Mouse (Mus musculus): Measurements from ENCODE around the gene Ksr2. TPM values are rescaled to one million over a fixed set of nuclear protein-coding genes. Genes with fewer than 3 reads are reported as not detected.
"Not testable (repeated sequence)": the region's sequence is repeated elsewhere in the genome, so short reads cannot be mapped to it uniquely, and the experiment has no call there.

Gene Ksr2
- total RNA-seq (2021), result under 1 TPM; 0.05 to 0.08 TPM
- long read RNA-seq, experiment 1, result 0 reads
- long read RNA-seq, experiment 2, result 0 reads

DNA sequence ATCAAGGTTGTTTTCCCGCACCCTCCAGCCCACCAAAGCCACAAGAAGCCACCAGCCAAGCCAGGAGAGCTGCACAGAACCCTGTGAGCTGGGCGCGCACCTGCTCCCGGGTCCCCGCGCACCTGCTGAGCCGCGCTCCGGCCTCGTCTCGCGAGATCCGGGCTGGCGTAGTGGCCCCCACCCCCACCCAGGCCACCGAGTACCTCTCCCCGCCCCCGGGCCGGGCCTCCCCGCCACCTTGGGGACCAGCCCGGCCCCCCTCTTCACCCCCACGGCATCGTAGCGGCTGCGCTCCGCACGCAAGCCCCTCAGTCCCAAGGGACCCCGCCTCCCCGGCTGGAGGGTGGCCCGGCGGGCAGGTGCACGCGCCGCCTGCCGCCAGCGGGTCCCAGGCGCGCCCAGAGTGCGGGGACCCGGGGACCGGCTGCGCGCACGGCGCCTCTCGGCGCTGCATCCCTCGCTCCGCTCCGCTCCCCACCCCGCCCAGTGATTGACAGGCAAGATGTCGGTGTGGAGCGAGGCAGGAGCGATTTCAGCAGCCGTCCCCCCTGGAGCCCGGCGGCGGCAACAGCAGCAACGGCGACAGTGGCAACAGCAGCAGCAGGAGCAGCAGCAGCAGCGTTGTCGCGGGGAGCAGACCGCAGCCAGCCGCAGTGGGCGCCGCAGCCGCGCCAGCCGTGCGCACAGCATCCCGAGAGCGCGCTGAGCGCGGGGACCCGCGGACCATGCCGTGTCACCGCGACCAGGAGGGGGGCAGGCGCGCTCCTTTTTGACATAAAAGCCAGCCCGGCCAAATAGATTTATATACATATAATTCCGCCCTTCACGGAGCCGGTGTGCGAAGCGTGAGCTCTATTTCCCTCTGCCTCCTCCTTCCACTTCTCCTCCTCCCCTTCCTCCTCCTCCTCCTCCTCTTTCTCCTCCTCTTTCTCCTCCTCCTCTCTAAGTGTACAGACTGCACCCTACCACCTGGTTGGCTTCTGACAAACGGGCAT lies at the start of gene Ksr2:
TSS of gene Ksr2 (plus strand) at position 494 of the 995 bp plus-strand sequence.
- DNase-seq, result peak; percentile 10

DNA sequence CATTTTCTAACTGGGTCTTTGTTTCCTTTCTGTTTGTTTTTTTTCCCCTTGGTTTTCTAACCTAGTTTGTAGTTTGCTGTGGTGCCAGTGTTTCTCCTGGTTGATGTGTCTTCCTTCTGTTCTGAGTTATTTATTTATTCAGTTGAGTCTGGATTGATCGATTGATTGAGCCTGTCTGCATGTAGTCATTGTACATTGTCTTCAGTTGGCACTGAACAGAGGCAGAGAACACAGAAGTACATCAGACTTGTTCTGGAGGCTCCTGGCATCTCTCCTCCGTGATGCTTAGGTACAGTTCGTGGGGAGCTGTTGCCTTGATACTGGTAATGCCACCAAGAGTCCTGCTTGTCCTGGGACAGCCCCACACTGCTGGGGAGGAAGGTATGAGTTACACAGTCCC lies 49.0 kb upstream of the Ksr2 start:
- no peak for DNase-seq

- no peak for DNase-seq
Measured at GRCm38 (mm10) chr5:117365904-117366561, 47.8 kb upstream of the Ksr2 start.

DNA sequence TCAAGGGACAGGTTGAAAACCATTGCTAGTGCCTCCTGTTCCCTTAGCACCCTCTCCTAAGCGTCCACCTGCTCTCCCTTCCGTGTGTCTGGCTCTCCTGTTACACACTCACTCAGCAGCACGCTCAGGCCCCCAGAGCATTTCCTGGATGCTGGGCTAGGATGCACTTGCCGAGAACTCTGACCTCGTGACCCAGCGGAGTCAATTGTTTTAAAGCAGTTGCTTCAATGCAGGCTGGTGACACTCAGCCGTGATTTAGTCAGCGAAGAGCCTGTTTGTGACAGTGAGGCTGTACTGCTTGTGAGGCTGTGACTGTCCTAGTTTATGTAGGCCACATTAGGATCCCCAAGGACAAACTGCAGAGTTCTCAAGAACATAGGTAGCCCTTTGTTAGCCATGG lies 46.6 kb upstream of the Ksr2 start:
- no peak for DNase-seq

GRCm38 (mm10) chr5:117370592-117370991 lies 43.2 kb upstream of the Ksr2 start:
- no peak for DNase-seq

DNA sequence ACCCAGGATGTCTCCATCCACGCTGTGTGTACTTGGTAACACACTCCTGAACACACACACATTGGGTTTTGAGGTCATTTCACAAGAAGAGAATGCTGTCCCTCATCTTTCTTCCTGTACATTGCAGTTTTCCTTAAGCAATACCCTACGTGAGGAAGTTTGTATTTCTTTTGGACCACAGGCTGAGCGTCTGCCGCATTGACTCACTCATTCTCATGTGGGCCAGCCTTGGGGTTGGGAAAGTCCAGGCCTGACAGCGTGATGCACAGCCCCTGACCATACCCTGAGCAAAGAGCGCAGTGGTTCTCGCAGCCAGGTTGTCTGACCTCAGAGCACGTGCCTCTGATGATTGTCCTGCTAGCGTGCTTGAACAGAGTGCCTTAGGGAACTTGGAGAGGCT lies 40.4 kb upstream of the Ksr2 start:
- no peak for DNase-seq

DNA sequence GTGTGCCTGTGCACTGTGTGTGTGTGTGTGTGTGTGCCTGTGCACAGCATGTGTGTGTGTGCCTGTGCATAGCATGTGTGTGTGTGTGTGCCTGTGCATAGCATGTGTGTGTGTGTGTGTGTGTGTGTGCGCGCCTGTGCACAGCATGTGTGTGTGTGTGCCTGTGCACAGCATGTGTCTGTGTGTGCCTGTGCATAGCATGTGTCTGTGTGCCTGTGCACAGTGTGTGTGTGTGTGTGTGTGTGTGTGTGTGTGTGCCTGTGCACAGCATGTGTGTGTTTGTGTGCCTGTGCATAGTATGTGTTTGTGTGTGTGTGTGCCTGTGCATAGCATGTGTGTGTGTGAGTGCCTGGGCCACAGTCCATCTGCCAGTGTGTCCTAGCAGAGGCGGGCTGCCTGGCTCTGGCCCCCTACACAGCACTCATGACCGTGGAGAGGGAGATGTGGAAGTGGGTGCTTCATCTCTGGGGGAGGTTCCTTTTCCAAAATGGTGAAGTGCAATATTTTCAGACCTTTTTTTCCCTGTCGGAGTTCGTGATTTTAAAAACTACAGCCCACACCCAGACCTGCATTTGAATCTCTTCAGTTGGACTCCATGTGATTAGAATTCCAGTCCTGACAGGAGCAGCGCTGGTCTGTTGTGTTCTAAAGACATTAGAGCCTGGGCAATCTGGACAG lies 39.3 kb upstream of the Ksr2 start:
- DNase-seq, result no peak

- no peak for DNase-seq
Measured at GRCm38 (mm10) chr5:117376331-117376761, 37.5 kb upstream of the Ksr2 start.

GRCm38 (mm10) chr5:117377731-117378130 lies 36.1 kb upstream of the Ksr2 start:
- DNase-seq, result not testable (repeated sequence)

- no peak for DNase-seq
Measured at GRCm38 (mm10) chr5:117380199-117380598, 33.6 kb upstream of the Ksr2 start.

GRCm38 (mm10) chr5:117381785-117382184 lies 32.0 kb upstream of the Ksr2 start:
- DNase-seq, result no peak

DNA sequence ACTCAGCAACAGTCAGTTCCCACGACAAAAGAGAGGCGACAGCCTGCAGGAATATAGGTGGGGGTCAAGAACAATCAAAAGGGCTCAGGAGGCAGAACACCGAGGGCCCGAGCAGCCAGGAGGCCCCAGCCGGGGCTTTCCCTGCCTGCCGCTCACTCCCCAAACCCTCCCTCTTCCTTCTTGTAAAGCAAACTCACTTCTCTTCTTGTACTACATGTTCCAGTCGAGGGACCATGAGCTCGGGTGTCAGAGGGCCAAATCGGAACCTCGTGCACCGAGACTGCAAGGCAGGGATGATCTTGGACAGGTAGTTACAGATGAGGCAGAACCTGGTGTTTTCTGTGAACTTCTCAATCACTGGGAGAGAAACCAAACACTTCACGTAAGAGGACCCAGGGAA lies 30.6 kb upstream of the Ksr2 start:
- no peak for DNase-seq

GRCm38 (mm10) chr5:117388296-117388751 lies 25.5 kb upstream of the Ksr2 start:
- peak; percentile 14 for DNase-seq

GRCm38 (mm10) chr5:117388877-117389276 lies 24.9 kb upstream of the Ksr2 start, which contains the start of gene Rfc5:
Gene Rfc5 (minus strand): TSS chr5:117389047.
- peak; percentile 93 for DNase-seq

GRCm38 (mm10) chr5:117390895-117391294 lies 22.9 kb upstream of the Ksr2 start:
- no peak for DNase-seq

DNA sequence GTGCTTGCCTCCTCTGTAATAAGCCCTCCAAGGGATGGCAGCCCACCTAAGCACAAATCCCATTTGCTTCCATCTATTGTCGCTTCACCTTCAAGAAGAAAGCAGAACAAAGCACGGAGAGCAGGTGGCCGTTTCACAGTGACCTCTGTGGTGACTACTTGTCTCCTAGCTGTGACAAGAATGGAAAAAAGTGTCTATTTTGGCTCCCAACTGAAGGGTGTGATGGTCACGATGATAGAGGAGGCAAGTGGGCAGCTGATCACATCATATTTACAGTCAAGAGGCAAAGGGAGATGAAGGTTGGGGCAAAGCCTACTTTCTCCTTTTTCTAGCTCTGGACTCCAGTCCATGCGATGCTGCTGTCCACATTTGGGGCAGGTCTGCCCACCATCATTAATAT lies 18.0 kb upstream of the Ksr2 start:
- no peak for DNase-seq

GRCm38 (mm10) chr5:117396596-117397014 lies 17.2 kb upstream of the Ksr2 start:
- no peak for DNase-seq

GRCm38 (mm10) chr5:117397371-117397770 lies 16.4 kb upstream of the Ksr2 start:
- no peak for DNase-seq

DNA sequence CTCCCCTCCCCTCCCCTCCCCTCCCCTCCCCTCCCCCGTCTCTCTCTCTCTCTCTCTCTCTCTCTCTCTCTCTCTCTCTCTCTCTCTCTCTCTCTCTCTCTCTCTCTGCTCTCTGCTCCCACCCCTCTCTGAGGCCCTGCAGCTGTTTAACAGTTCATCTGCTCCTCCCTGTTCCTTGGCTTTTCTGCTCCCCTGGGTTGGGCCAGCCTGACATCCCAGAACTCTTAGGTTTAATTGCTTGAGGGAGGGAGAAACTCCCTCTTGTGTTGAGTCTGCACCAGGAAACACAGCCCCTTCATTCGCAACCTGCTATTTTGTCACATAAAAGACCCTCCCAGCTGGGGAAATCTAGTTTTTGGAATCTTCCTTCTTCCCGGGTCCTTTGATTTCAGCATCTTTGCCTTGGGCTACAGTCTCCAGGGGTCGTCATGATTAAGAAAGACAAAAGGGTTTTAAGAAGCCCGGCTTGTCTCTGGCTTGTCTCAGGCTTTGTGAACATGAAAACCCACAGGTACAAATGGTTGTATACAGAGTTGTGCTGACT lies 15.7 kb upstream of the Ksr2 start:
- DNase-seq, result no peak

DNA sequence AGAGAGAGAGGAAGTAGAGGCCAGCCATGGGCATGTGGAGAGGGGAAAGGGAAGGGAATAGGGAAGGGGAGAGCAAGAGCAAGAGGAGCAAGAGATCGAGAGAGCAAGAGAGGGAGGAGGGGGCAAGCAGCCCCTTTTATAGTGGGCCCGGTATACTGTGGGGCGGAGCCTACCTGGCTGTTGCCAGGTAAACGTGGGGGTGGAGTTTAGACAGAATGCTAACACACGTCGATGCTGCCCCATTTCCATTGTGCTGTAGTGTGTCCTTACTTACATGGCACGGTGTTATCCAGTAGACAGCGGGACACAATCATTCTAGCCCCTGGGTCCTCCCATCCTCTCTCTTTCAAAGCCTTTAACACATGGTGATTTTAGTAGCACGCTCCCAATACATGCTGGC lies 14.5 kb upstream of the Ksr2 start:
- DNase-seq, result no peak

GRCm38 (mm10) chr5:117403609-117404008 lies 10.2 kb upstream of the Ksr2 start:
- no peak for DNase-seq

- not testable (repeated sequence) for DNase-seq
Measured at GRCm38 (mm10) chr5:117404671-117405070, 9.1 kb upstream of the Ksr2 start.

All from gastrocnemius, postnatal 25 days (tissue).